Mouse (Mus musculus): Measurements from ENCODE around the gene Dapk3. TPM values are rescaled to one million over a fixed set of nuclear protein-coding genes. Genes with fewer than 3 reads are reported as not detected.

The Dapk3 gene
- 100 to 1,000 TPM in 1 of 2 experiments, 10 to 100 TPM in 1; 95.7 to 104 TPM for polyA plus RNA-seq (2017; shearing (Covaris generic))

GRCm38 (mm10) chr10:81182336-81183333, at the start of gene Dapk3:
Dapk3 (plus strand) TSS chr10:81183005.

DNA sequence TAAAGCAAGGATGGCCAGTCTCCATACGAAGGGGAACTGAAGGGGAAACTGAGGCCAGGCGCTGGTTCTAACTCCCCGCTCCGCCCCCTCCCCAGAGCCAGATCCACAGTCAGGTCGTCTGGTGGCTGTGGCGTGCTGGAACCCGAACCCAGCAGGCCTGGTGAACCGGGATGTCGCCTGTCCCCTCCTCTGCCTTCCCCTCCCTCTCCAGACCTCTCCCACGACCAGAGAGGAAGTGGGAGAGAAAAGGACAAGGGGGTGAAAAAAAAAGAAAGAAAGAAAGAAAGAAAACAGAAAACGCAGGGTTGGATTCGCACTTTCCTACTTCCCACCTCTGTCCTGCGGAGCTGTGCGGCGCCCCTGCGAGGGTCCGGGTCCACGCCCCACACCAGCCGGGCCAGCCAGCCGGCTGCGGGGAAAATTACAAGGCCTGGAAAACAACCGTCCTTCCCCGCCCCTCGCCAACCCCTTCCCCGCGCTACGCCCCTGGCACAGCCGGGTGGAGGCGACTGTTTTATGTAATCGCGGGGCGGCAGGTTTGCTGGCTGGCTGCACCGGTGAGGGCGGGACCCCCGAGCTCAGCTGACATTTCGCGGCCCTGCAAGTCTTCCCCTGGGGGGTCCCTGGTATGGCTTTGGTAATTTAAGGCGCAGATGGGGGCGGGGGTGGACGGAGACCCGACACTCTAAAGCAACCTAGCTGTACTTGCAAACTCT, 47.7 kb upstream of the Dapk3 start, which contains the start of gene Zbtb7a:
Zbtb7a (plus strand) TSS at position 255 of the 716 bp plus-strand sequence.

GRCm38 (mm10) chr10:81167200-81168086, 15.4 kb upstream of the Dapk3 start, which contains the start of gene Pias4:
Pias4 (minus strand) TSS chr10:81167923.

DNA sequence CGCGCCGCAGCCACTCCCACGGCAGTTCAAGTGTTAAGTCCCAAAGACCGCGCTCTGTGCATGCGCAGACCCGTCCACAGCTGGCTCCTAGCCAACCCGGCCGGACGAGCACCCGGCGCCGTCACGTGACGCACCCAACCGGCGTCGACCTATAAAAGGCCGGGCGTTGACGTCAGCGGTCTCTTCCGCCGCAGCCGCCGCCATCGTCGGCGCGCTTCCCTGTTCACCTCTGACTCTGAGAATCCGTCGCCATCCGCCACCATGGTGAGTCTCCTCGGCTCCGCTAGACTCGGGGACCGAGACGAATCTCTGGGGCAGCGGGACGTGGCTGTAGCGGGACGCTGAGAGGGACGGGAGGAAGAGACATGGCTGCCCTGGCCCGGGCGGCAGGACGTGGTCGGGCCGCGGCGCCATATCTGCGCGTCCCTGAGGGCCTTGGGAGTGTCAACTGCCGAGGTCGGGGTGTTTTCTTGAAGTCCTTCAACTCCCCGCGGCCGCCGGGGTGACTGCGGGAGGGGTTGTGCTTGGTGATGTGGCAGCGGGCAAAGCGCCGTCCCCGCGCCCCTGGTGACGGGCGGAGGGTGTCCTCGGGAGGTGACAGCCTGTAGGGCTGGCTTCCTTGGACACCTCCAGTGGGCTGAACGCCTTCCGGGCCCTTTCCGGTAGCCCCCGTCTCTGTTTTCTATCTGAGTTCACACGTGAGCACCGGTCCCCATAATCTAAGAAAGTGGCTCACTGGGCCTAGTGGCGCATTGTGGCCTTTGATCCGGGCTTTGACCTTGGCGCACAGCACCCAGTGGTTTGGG, 6.1 kb upstream of the Dapk3 start, which contains the start of gene Eef2:
Eef2 (plus strand) TSS at position 166 of the 806 bp plus-strand sequence.

GRCm38 (mm10) chr10:81183805-81184204, 1.0 kb downstream of the Dapk3 start, which contains the start of gene 4930442H23Rik:
4930442H23Rik (minus strand) TSS chr10:81183849.

GRCm38 (mm10) chr10:81201807-81202758, 19.3 kb downstream of the Dapk3 start, which contains the start of gene Nmrk2:
Nmrk2 (minus strand) TSS chr10:81202051.

GRCm38 (mm10) chr10:81230438-81231332, 47.9 kb downstream of the Dapk3 start, which contains the start of gene Atcay:
Atcay (minus strand) TSS chr10:81230833.

GRCm38 (mm10) chr10:81232580-81233225, 49.9 kb downstream of the Dapk3 start, which contains the start of gene Zfr2:
Zfr2 (plus strand) TSS chr10:81233155.

Other genes with a start within 250 kb of the Dapk3 start
- gene Gng7, start 168.1 kb upstream of the Dapk3 start, polyA plus RNA-seq (2017; shearing (Covaris generic)): under 1 TPM in 1 of 2 experiments, not detected in 1; 0.28 TPM
- under 1 TPM in 1 of 2 experiments, not detected in 1; 0.54 TPM for gene Diras1, start 157.3 kb upstream of the Dapk3 start, polyA plus RNA-seq (2017; shearing (Covaris generic))
- 10 to 100 TPM; 13.9 to 14.7 TPM for gene Slc39a3, start 145.6 kb upstream of the Dapk3 start, polyA plus RNA-seq (2017; shearing (Covaris generic))
- 10 to 100 TPM; 79.3 to 94.4 TPM for gene Sgta, start 122.8 kb upstream of the Dapk3 start, polyA plus RNA-seq (2017; shearing (Covaris generic))
- 1 to 10 TPM; 6.0 to 8.7 TPM for gene Thop1, start 113.0 kb upstream of the Dapk3 start, polyA plus RNA-seq (2017; shearing (Covaris generic))
- gene Creb3l3, start 84.1 kb upstream of the Dapk3 start, polyA plus RNA-seq (2017; shearing (Covaris generic)): under 1 TPM in 1 of 2 experiments, not detected in 1; 0.22 TPM
- 100 to 1,000 TPM; 162 to 191 TPM for gene Map2k2, start 77.1 kb upstream of the Dapk3 start, polyA plus RNA-seq (2017; shearing (Covaris generic))
- 10 to 100 TPM; 69.4 to 76.2 TPM for gene Zbtb7a, start 47.8 kb upstream of the Dapk3 start, polyA plus RNA-seq (2017; shearing (Covaris generic))
- gene Pias4, start 15.1 kb upstream of the Dapk3 start, polyA plus RNA-seq (2017; shearing (Covaris generic)): 10 to 100 TPM; 42.8 to 50.1 TPM
- gene Eef2, start 6.4 kb upstream of the Dapk3 start, polyA plus RNA-seq (2017; shearing (Covaris generic)): 100 to 1,000 TPM; 640 to 647 TPM
- not detected for gene 4930442H23Rik, start 844 bp downstream of the Dapk3 start, polyA plus RNA-seq (2017; shearing (Covaris generic))
- gene Nmrk2, start 19.0 kb downstream of the Dapk3 start, polyA plus RNA-seq (2017; shearing (Covaris generic)): under 1 TPM; 0.19 to 0.47 TPM
- gene Atcay, start 47.8 kb downstream of the Dapk3 start, polyA plus RNA-seq (2017; shearing (Covaris generic)): 1 to 10 TPM; 5.7 to 5.8 TPM
- 1 to 10 TPM; 3.9 to 5.0 TPM for gene Zfr2, start 50.1 kb downstream of the Dapk3 start, polyA plus RNA-seq (2017; shearing (Covaris generic))
- gene Matk, start 69.9 kb downstream of the Dapk3 start, polyA plus RNA-seq (2017; shearing (Covaris generic)): 100 to 1,000 TPM in 1 of 2 experiments, 10 to 100 TPM in 1; 63.7 to 239 TPM
- gene Mrpl54, start 83.9 kb downstream of the Dapk3 start, polyA plus RNA-seq (2017; shearing (Covaris generic)): 100 to 1,000 TPM; 153 to 154 TPM
- 10 to 100 TPM; 33.8 to 50.0 TPM for gene Apba3, start 84.0 kb downstream of the Dapk3 start, polyA plus RNA-seq (2017; shearing (Covaris generic))
- gene Tjp3, start 108.6 kb downstream of the Dapk3 start, polyA plus RNA-seq (2017; shearing (Covaris generic)): 10 to 100 TPM in 1 of 2 experiments, 1 to 10 TPM in 1; 9.8 to 36.0 TPM
- gene Pip5k1c, start 110.0 kb downstream of the Dapk3 start, polyA plus RNA-seq (2017; shearing (Covaris generic)): 10 to 100 TPM; 67.4 to 88.0 TPM
- gene Cactin, start 138.1 kb downstream of the Dapk3 start, polyA plus RNA-seq (2017; shearing (Covaris generic)): 10 to 100 TPM; 44.2 to 64.0 TPM
- 10 to 100 TPM; 48.0 to 67.1 TPM for gene Tbxa2r, start 145.7 kb downstream of the Dapk3 start, polyA plus RNA-seq (2017; shearing (Covaris generic))
- under 1 TPM; 0.05 to 0.08 TPM for gene Gipc3, start 160.3 kb downstream of the Dapk3 start, polyA plus RNA-seq (2017; shearing (Covaris generic))
- 10 to 100 TPM; 44.4 to 50.7 TPM for gene Hmg20b, start 167.5 kb downstream of the Dapk3 start, polyA plus RNA-seq (2017; shearing (Covaris generic))
- gene Mfsd12, start 174.5 kb downstream of the Dapk3 start, polyA plus RNA-seq (2017; shearing (Covaris generic)): 1 to 10 TPM; 3.7 to 4.0 TPM
- 1 to 10 TPM in 1 of 2 experiments, under 1 TPM in 1; 0.68 to 1.5 TPM for gene 4930404N11Rik, start 182.8 kb downstream of the Dapk3 start, polyA plus RNA-seq (2017; shearing (Covaris generic))
- gene Fzr1, start 195.5 kb downstream of the Dapk3 start, polyA plus RNA-seq (2017; shearing (Covaris generic)): 10 to 100 TPM; 69.7 to 78.9 TPM
- 10 to 100 TPM; 35.0 to 35.8 TPM for gene Dohh, start 201.4 kb downstream of the Dapk3 start, polyA plus RNA-seq (2017; shearing (Covaris generic))
- 1 to 10 TPM; 2.2 to 4.9 TPM for gene Gm48551, start 201.5 kb downstream of the Dapk3 start, polyA plus RNA-seq (2017; shearing (Covaris generic))
- gene Gm48552, start 206.0 kb downstream of the Dapk3 start, polyA plus RNA-seq (2017; shearing (Covaris generic)): 1 to 10 TPM; 1.1 to 1.6 TPM
- gene Smim24, start 210.0 kb downstream of the Dapk3 start, polyA plus RNA-seq (2017; shearing (Covaris generic)): 10 to 100 TPM in 1 of 2 experiments, 1 to 10 TPM in 1; 6.3 to 12.2 TPM

Measured in activated CD4-positive, CD25-positive, alpha-beta regulatory T cell (primary cell).